Mouse (Mus musculus): ENCODE measurements around the gene Bcl7c. TPM values are rescaled to one million over a fixed set of nuclear protein-coding genes. Genes with fewer than 3 reads are reported as not detected.
"Not testable (repeated sequence)": the region's sequence is repeated elsewhere in the genome, so short reads cannot be mapped to it uniquely, and the experiment has no call there.

Gene Bcl7c
- polyA plus RNA-seq, 1 experiment from 2014 or later: 56.6 TPM

GRCm38 (mm10) chr7:127648516-127649201 lies 60.1 kb downstream of the Bcl7c start:
- no peak overlapping the region for H3K27ac ChIP-seq
- no peaks in the 10 kb centered on the region for H3K9me3 ChIP-seq
- WGBS: 77% methylated on average over 4 of the region's 4 CpGs
- no peaks in the 10 kb centered on the region for H3K36me3 ChIP-seq
- no peak for DNase-seq (ENCODE audit: low spot score)
- H3K4me1 ChIP-seq (replicated peaks): peaks cover 7% of the 10 kb centered on the region
- H3K27me3 ChIP-seq (ENCODE audit: insufficient read depth, poor library complexity, severe bottlenecking): peaks cover 9% of the 10 kb centered on the region; the same call in 1 of the 2 replicates
- no peak overlapping the region for H3K4me3 ChIP-seq

DNA sequence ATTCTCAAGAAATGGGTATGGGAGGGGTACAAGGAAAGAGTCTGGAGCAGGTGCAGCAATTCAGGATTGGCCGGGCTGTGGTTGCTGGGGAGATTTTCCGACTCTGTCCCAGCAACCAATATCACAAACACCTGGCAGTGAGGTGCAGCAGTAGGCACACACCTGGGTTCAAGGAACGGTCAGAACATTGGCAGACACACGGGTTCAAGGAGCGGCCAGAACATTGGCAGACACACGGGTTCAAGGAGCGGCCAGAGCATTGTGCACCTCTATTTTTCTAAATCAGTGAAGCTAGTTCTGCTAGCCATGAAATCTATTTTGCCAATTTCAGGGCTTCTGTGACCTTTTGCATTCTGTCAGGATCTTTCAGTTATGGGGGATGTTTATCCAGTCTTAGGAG lies 61.2 kb downstream of the Bcl7c start:
- H3K36me3 ChIP-seq; H3K4me3 ChIP-seq; H3K9me3 ChIP-seq; H3K27ac ChIP-seq; H3K4me1 ChIP-seq (replicated peaks); H3K27me3 ChIP-seq (ENCODE audit: insufficient read depth, poor library complexity, severe bottlenecking); DNase-seq (ENCODE audit: low spot score): not testable (repeated sequence)
- WGBS: 94% methylated on average over 7 of the region's 7 CpGs

GRCm38 (mm10) chr7:127646363-127646762 lies 62.4 kb downstream of the Bcl7c start:
- H3K36me3 ChIP-seq: no peaks in the 10 kb centered on the region
- H3K4me3 ChIP-seq: no peak overlapping the region
- no peaks in the 10 kb centered on the region for H3K27me3 ChIP-seq (ENCODE audit: insufficient read depth, poor library complexity, severe bottlenecking)
- H3K4me1 ChIP-seq (replicated peaks): no peaks in the 10 kb centered on the region
- no peak overlapping the region for H3K27ac ChIP-seq
- WGBS: 90% methylated on average over 4 of the region's 4 CpGs
- no peak for DNase-seq (ENCODE audit: low spot score)
- H3K9me3 ChIP-seq: no peaks in the 10 kb centered on the region

DNA sequence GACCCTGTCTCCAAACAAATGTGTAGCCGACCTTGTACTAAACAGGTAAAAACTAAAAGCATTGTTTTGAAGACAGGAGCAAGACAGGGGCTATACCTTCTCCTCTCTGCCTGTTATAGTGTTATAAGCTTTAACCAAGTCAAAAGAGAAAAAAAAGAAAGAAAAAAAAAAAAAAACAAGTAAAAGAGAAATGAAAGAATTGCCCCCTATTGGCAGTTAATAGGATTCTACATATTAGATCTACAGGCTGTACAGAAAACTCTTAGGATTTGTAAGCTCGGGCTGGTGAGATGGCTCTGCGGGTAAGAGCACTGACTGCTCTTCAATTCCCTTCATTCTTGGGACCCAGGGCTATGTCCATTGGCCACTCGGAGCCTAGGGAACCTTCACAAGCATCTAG lies 66.5 kb downstream of the Bcl7c start:
- 79% methylated on average over 4 of the region's 4 CpGs for WGBS
- Histone ChIP-seq H3K36me3 (no peaks in the 10 kb centered on the region), H3K4me1 (replicated peaks) (peaks cover 4% of the 10 kb centered on the region), H3K9me3 (no peaks in the 10 kb centered on the region), H3K27me3 (ENCODE audit: insufficient read depth, poor library complexity, severe bottlenecking) (0 out of 2 replicates have a peak, but pooled peaks cover 3% of the 10 kb centered on the region), H3K27ac (no peak overlapping the region), H3K4me3 (no peak overlapping the region)
- no peak for DNase-seq (ENCODE audit: low spot score)

DNA sequence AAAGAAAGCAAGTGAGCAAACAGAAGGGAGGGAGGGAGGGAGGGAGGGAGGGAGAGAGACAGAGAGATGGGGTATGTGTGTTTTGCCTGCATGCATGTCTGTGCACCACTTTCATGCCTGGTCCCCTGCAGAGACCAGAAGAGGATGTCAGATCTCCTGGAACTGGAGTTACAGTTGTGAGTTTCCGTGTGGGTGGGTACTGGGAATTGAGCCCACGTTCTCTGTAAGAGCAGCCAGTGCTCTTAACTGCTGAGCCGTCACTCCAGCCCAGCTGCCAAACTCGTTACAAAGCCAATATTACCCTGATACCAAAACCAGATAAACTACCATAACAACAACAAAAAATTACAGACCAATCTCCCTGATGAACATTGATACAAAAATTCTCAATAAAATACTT lies 67.5 kb downstream of the Bcl7c start:
- DNase-seq (ENCODE audit: low spot score): no peak
- peaks cover 13% of the 10 kb centered on the region for H3K4me1 ChIP-seq (replicated peaks)
- H3K36me3 ChIP-seq: no peaks in the 10 kb centered on the region
- no peaks in the 10 kb centered on the region for H3K9me3 ChIP-seq
- no peak overlapping the region for H3K27ac ChIP-seq
- H3K4me3 ChIP-seq: no peak overlapping the region
- WGBS: 68% methylated on average over 4 of the region's 4 CpGs
- peaks cover 6% of the 10 kb centered on the region; the same call in 1 of the 2 replicates for H3K27me3 ChIP-seq (ENCODE audit: insufficient read depth, poor library complexity, severe bottlenecking)

DNA sequence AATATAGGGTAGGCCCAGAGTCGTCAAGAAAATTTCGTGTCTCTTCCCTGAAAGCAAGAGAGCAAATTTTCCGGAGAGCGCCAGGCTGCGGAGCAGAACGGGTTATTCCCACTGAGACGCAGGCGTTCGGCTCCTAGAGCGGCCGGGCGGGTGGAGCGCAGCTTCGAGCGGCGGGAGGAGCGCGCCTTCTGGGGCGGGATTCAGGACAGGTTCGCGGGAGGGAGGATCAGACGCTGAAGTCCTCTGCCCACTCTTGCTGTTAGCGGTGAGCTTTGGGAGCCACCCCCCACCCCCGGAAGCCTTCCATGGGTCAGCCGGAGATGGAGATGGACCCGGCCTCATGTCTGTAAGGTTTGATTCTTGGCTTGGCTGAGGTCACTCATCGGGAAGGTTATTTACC lies 71.8 kb downstream of the Bcl7c start:
- peak overlapping the region; percentile 81 for H3K27ac ChIP-seq
- no peaks in the 10 kb centered on the region for H3K36me3 ChIP-seq
- no peaks in the 10 kb centered on the region for H3K9me3 ChIP-seq
- peaks cover 13% of the 10 kb centered on the region for H3K4me1 ChIP-seq (replicated peaks)
- under 1% methylated on average over 27 of the region's 27 CpGs for WGBS
- H3K27me3 ChIP-seq (ENCODE audit: insufficient read depth, poor library complexity, severe bottlenecking): peaks cover 9% of the 10 kb centered on the region; the same call in 1 of the 2 replicates
- peak; percentile 81 for DNase-seq (ENCODE audit: low spot score)
- H3K4me3 ChIP-seq: peak overlapping the region; percentile 66

DNA sequence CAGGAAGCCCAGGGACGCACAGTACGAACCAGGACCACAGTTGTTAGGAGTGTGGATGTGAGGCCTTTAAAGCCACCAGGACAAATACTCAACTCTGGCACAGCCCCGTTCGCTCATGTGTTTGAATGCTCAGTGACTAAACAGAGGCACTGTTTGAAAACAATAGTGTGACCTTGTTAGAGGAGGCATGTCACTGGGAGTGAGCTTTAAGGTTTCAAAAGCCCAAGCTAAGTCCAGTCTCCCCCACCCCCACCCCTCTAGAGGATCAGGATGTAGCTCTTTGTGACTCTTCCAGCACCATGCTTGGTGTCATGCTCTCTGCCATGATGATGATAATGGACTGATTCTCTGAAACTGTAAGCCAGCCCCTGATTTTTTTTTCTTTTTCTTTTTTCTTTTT lies 77.3 kb downstream of the Bcl7c start:
- H3K4me3 ChIP-seq: no peak overlapping the region
- no peaks in the 10 kb centered on the region for H3K36me3 ChIP-seq
- no peaks in the 10 kb centered on the region for H3K9me3 ChIP-seq
- peaks cover 4% of the 10 kb centered on the region; the same call in 1 of the 2 replicates for H3K27me3 ChIP-seq (ENCODE audit: insufficient read depth, poor library complexity, severe bottlenecking)
- 71% methylated on average over 4 of the region's 4 CpGs for WGBS
- H3K4me1 ChIP-seq (replicated peaks): peaks cover under 1% of the 10 kb centered on the region; the same call in 1 of the 2 replicates
- H3K27ac ChIP-seq: no peak overlapping the region
- no peak for DNase-seq (ENCODE audit: low spot score)

DNA sequence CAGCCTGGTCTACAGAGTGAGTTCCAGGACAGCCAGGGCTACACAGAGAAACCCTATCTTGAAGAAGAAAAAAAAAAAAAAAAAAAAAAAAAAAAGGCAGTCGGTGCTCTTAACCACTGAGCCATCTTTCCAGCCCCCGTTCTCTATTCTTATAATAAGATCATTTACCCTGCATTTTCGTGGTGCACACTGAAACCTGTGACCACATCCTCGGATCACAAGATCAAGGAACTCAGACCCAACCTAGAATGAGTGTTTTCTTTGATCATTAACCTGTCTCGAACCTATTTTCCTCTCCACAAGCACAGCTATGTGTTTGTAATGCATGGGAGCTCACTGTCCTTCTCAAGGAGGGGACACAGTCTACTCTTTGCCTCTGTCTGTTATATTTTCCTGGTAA lies 80.1 kb downstream of the Bcl7c start:
- DNase-seq (ENCODE audit: low spot score): no peak
- peaks cover 4% of the 10 kb centered on the region for H3K9me3 ChIP-seq
- H3K27ac ChIP-seq: no peak overlapping the region
- H3K36me3 ChIP-seq: no peaks in the 10 kb centered on the region
- H3K27me3 ChIP-seq (ENCODE audit: insufficient read depth, poor library complexity, severe bottlenecking): no peaks in the 10 kb centered on the region
- H3K4me1 ChIP-seq (replicated peaks): no peaks in the 10 kb centered on the region
- 88% methylated on average over 5 of the region's 5 CpGs for WGBS
- H3K4me3 ChIP-seq: no peak overlapping the region

GRCm38 (mm10) chr7:127626471-127626870 lies 82.3 kb downstream of the Bcl7c start:
- 89% methylated on average over 4 of the region's 4 CpGs for WGBS
- DNase-seq (ENCODE audit: low spot score): no peak
- peaks cover 4% of the 10 kb centered on the region for H3K9me3 ChIP-seq

GRCm38 (mm10) chr7:127626039-127626438 lies 82.7 kb downstream of the Bcl7c start:
- WGBS: 98% methylated on average over 7 of the region's 7 CpGs

More at GRCm38 (mm10) chr7:127626471-127626870, 82.3 kb downstream of the Bcl7c start:
- Histone ChIP-seq H3K27ac (no peak overlapping the region), H3K36me3 (no peaks in the 10 kb centered on the region), H3K27me3 (ENCODE audit: insufficient read depth, poor library complexity, severe bottlenecking) (no peaks in the 10 kb centered on the region), H3K4me1 (replicated peaks) (no peaks in the 10 kb centered on the region), H3K4me3 (no peak overlapping the region)

GRCm38 (mm10) chr7:127618402-127618801 lies 90.3 kb downstream of the Bcl7c start:
- not testable (repeated sequence) for H3K27me3 ChIP-seq (ENCODE audit: insufficient read depth, poor library complexity, severe bottlenecking); H3K9me3 ChIP-seq; H3K36me3 ChIP-seq; DNase-seq (ENCODE audit: low spot score); H3K27ac ChIP-seq
- Histone ChIP-seq H3K4me3 (peak overlapping the region; percentile 9; the same call in 1 of the 2 replicates), H3K4me1 (replicated peaks) (peaks cover 26% of the 10 kb centered on the region)
- 90% methylated on average over 7 of the region's 8 CpGs for WGBS

More at GRCm38 (mm10) chr7:127626039-127626438, 82.7 kb downstream of the Bcl7c start:
- Histone ChIP-seq H3K9me3 (peaks cover 4% of the 10 kb centered on the region), H3K36me3 (no peaks in the 10 kb centered on the region), H3K27ac (no peak overlapping the region), H3K4me3 (no peak overlapping the region), H3K27me3 (ENCODE audit: insufficient read depth, poor library complexity, severe bottlenecking) (no peaks in the 10 kb centered on the region), H3K4me1 (replicated peaks) (no peaks in the 10 kb centered on the region)
- no peak for DNase-seq (ENCODE audit: low spot score)

- Histone ChIP-seq H3K9me3 (no peaks in the 10 kb centered on the region), H3K36me3 (peaks cover 11% of the 10 kb centered on the region), H3K27me3 (ENCODE audit: insufficient read depth, poor library complexity, severe bottlenecking) (no peaks in the 10 kb centered on the region), H3K4me3 (peak overlapping the region; percentile 9; the same call in 1 of the 2 replicates), H3K4me1 (replicated peaks) (peaks cover 28% of the 10 kb centered on the region), H3K27ac (no peak overlapping the region)
- DNase-seq (ENCODE audit: low spot score): no peak
- WGBS: 38% methylated on average over 2 of the region's 2 CpGs
Measured at GRCm38 (mm10) chr7:127617962-127618361, 90.8 kb downstream of the Bcl7c start.

DNA sequence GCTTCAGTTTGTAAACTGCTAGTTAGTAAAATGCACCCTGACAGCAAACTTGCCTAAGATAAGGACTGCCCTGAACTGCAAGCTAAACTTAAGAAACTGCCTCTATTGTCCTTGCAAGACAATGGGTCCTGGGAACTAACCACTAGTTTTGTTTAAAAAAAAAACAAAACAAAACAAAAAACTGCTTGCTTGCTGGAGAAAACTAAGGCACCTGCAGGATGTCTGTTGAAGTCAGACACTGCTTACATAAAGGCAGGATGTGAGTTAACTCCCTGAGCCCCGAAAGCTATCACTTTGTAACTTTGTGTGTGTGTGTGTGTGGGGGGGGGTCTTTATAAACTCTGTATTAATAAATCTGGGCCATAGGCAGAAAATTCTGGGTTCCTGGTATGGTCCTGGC lies 91.9 kb downstream of the Bcl7c start:
- Histone ChIP-seq H3K4me3 (no peak overlapping the region), H3K4me1 (replicated peaks) (peaks cover 28% of the 10 kb centered on the region), H3K36me3 (peaks cover 22% of the 10 kb centered on the region), H3K27me3 (ENCODE audit: insufficient read depth, poor library complexity, severe bottlenecking) (no peaks in the 10 kb centered on the region), H3K9me3 (0 out of 2 replicates have a peak, but pooled peaks cover under 1% of the 10 kb centered on the region), H3K27ac (no peak overlapping the region)
- whole genome bisulfite sequencing: 73% methylated on average over 1 of the region's 1 CpGs
- DNase-seq (ENCODE audit: low spot score): no peak

All from hindbrain, embryonic 10.5 days (tissue).